Mouse (Mus musculus) frontal cortex, adult 2 months (tissue): ENCODE results near the gene Gpr156. TPM values are rescaled to one million over a fixed set of nuclear protein-coding genes. Genes with fewer than 3 reads are reported as not detected.
A peak's percentile ranks its signal among the peaks of the same experiment; 100 is the strongest.
"Not testable (repeated sequence)": the region's sequence is repeated elsewhere in the genome, so short reads cannot be mapped to it uniquely, and the experiment has no call there.

Source experiments
- DNase-seq, 2 experiments: peaks; one replicate each; pipeline ENCODE4 v3.0.0; 2022; ENCODE audit warnings: low spot score in 1 of 2; ENCODE audit errors: extremely low spot score in 1 of 2
- polyA plus RNA-seq: library from polyadenylated mRNA; depleted of rRNA; stranded (reverse); fragments of >200 nt; gene quantifications from 2 replicates; pipeline ENCODE4 v1.2.3, GENCODE M21; 2012

The Gpr156 gene
- polyA plus RNA-seq, 1 experiment = 1.0 TPM

DNA sequence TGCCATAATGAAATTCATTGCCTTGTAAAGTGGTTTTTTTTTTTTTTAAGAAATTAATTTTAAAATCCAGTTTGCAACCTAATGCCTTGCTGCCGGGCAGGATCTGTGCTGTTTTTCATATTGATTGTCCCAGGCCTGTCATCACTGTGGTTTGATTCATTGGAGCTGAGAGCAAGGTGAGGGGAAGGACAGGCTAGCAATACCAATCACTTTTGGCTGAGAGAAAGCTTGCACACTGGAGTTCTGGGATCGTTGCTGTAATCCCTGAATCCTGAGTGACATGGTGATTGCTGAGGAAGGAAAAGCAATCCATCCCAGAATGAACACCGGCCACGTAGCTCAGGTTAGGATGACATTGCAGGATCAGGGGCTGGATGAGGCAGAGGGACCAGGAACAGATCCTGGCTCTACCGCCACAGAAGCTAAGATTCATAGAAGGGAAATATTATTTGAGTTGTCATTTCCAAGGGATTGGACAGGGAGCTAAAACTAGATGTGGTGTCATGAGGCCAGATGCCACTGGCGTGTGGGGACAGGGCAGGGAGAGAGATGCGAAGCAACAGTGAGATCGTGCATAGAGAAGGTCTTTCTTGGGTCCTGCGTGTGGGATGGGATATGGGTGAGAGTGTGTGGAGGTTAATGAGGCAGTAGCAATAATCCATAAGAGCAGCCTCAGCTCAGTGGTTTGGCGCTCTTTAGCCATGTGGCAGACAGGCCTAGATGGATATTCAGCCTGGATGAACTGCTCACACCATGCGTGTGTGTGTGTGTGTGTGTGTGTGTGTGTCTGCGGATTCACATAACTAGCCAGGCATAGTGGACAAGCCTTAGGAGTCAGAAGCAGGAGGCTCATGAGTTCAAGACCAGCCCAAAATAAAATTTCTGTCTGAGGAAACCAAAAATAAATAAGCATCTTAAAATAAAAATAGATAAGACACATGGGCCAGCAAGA, 38.0 kb downstream of the Gpr156 start:
- DNase-seq = no peak

GRCm38 (mm10) chr16:37955336-37955917, 39.1 kb downstream of the Gpr156 start:
- DNase-seq = no peak

- DNase-seq = no peak
Observed at GRCm38 (mm10) chr16:37956076-37956676, 39.9 kb downstream of the Gpr156 start.

- DNase-seq = no peak
Observed at GRCm38 (mm10) chr16:37956751-37957150, 40.5 kb downstream of the Gpr156 start.

GRCm38 (mm10) chr16:37962696-37963095, 46.4 kb downstream of the Gpr156 start:
- DNase-seq = not testable (repeated sequence)

GRCm38 (mm10) chr16:37963331-37964281, 47.3 kb downstream of the Gpr156 start:
- no peak for DNase-seq

- DNase-seq = no peak
Observed at GRCm38 (mm10) chr16:37964380-37965070, 48.2 kb downstream of the Gpr156 start.

GRCm38 (mm10) chr16:37966871-37967270, 50.6 kb downstream of the Gpr156 start:
- DNase-seq = no peak

GRCm38 (mm10) chr16:37967415-37967814, 51.1 kb downstream of the Gpr156 start:
- no peak for DNase-seq

- DNase-seq = no peak
Observed at GRCm38 (mm10) chr16:37971522-37971921, 55.2 kb downstream of the Gpr156 start.

DNA sequence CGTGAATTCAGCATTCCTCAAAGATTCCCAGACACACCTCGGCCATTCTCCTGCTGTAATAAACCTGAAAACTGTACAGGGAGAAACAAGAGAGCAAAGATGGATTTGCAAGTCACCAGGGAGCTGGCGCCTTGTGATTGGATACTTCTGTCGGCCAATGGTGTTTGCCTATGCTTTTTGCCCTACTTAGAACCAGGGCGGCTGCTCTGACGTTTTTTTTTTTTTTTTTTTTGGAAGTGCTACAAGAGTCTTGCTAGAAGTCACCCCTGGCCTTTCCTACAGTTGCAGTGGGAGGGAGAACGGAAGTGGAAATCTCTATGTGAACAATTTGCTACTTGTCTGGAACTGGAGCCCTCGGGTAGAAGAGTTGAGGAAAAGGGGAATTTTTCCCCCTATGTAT, 56.1 kb downstream of the Gpr156 start:
- DNase-seq = no peak

- DNase-seq = not testable (repeated sequence)
Observed at GRCm38 (mm10) chr16:37973239-37973638, 56.9 kb downstream of the Gpr156 start.

- DNase-seq = peak in 1 of 2 experiments; percentile 39
Observed at GRCm38 (mm10) chr16:37973855-37974519, 57.7 kb downstream of the Gpr156 start.

- peak; percentile 65 to 85 for DNase-seq
Observed at GRCm38 (mm10) chr16:37974520-37975340, 58.4 kb downstream of the Gpr156 start.

- no peak for DNase-seq
Observed at GRCm38 (mm10) chr16:37981907-37982306, 65.6 kb downstream of the Gpr156 start.

DNA sequence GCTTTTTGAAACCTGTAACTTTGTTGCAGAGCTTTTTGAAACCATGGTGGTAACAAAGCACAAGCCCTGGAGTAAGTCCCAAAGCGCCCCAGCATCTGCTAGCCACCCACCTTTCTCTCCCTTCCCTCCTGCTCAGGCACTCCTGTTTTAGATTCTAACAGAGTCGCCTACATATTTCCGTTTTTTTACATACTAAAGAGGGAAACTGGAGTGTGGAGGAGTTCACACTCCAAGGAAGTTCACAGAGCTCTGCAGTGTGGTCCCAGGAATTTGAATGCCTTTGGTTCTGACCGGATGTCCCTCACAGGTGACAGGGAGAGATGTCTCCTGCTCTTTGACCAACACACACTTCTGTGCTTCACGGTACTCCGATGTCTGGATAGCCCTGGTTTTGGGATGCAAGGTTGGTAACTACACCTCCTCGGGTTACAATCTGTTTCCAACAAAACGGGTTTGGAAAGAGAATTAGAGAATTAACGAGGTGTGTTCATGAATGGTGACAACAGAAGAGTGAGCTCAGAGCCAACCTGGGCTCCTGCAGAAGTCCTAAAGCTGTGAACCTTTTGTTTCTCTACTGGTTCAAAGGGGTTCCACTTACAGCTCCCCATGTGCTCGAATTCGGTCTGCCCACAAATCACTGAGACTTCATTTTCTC, 72.0 kb downstream of the Gpr156 start:
- DNase-seq = peak; percentile 80 to 83

DNA sequence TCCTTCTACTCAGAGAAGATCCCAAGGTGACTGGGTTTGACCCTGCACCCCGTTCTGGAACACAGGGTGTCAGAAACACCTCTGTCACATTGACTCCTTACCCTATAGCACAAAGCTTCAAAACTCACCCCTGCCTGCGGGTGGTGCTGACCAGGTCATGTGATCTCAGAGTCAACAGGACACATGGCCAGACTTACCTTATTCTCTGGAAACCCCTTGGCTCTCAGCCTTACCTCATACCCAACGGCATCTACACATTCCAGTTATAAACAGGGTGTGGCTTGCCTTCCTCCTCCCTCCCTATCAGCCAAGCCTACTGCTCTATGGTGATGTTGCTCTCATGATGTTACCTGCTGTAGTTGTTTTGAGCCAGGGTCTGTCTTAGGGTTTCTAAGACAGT, 73.5 kb downstream of the Gpr156 start:
- DNase-seq = no peak
